Mouse (Mus musculus): Measurements from ENCODE around the gene Apoc2. TPM values are rescaled to one million over a fixed set of nuclear protein-coding genes. Genes with fewer than 3 reads are reported as not detected.
"Not testable (repeated sequence)": the region's sequence is repeated elsewhere in the genome, so short reads cannot be mapped to it uniquely, and the experiment has no call there.

Apoc2 gene
- total RNA-seq, 1 experiment from 2014 or later, result 53.4 TPM

GRCm38 (mm10) chr7:19698907-19699826 is 21.4 kb upstream of the Apoc2 start, which contains the start of gene Apoe:
Apoe (minus strand) TSS chr7:19699188.
- peak; percentile 75 for DNase-seq

GRCm38 (mm10) chr7:19697949-19698906 is 20.5 kb upstream of the Apoc2 start:
- no peak for DNase-seq

GRCm38 (mm10) chr7:19696336-19696873 is 18.7 kb upstream of the Apoc2 start:
- DNase-seq, result no peak

GRCm38 (mm10) chr7:19695881-19696280 is 18.1 kb upstream of the Apoc2 start:
- no peak for DNase-seq

- no peak for DNase-seq
These were observed 17.5 kb upstream of the Apoc2 start for GRCm38 (mm10) chr7:19695213-19695594.

GRCm38 (mm10) chr7:19694336-19695212 is 16.8 kb upstream of the Apoc2 start:
- peak; percentile 37 for DNase-seq

GRCm38 (mm10) chr7:19693421-19693820 is 15.7 kb upstream of the Apoc2 start:
- DNase-seq, result peak; percentile 85

GRCm38 (mm10) chr7:19691873-19692865 is 14.4 kb upstream of the Apoc2 start, which contains the start of gene Apoc1:
Apoc1 (minus strand) TSS chr7:19692660.
- peak; percentile 82 for DNase-seq

GRCm38 (mm10) chr7:19691434-19691833 is 13.7 kb upstream of the Apoc2 start:
- no peak for DNase-seq

- DNase-seq, result no peak
These were observed 13.1 kb upstream of the Apoc2 start for GRCm38 (mm10) chr7:19690845-19691244.

- DNase-seq, result no peak
These were observed 10.9 kb upstream of the Apoc2 start for GRCm38 (mm10) chr7:19688611-19689010.

- DNase-seq, result no peak
These were observed 10.4 kb upstream of the Apoc2 start for GRCm38 (mm10) chr7:19688101-19688500.

GRCm38 (mm10) chr7:19686927-19687583 is 9.3 kb upstream of the Apoc2 start:
- DNase-seq, result not testable (repeated sequence)

- no peak for DNase-seq
These were observed 8.8 kb upstream of the Apoc2 start for GRCm38 (mm10) chr7:19686521-19686920.

- no peak for DNase-seq
These were observed 7.6 kb upstream of the Apoc2 start for GRCm38 (mm10) chr7:19685374-19685773.

GRCm38 (mm10) chr7:19683771-19684201 is 6.0 kb upstream of the Apoc2 start:
- no peak for DNase-seq

GRCm38 (mm10) chr7:19682979-19683378 is 5.2 kb upstream of the Apoc2 start:
- DNase-seq, result no peak

GRCm38 (mm10) chr7:19681202-19681694 is 3.5 kb upstream of the Apoc2 start, which contains the start of the genes Gm44805 and Apoc4:
Gm44805 (minus strand) TSS chr7:19681423.
Apoc4 (minus strand) TSS chr7:19681479.
- DNase-seq, result peak; percentile 92

GRCm38 (mm10) chr7:19680702-19681101 is 3.0 kb upstream of the Apoc2 start:
- no peak for DNase-seq
